Mouse (Mus musculus): ENCODE results near the gene Ercc1. TPM values are rescaled to one million over a fixed set of nuclear protein-coding genes. Genes with fewer than 3 reads are reported as not detected.

The Ercc1 gene
- polyA plus RNA-seq, 1 experiment from 2014 or later = 105 TPM

- no peaks in the 10 kb centered on the region for H3K36me3 ChIP-seq
- H3K27ac ChIP-seq = no peak overlapping the region
- peaks cover 80% of the 10 kb centered on the region for H3K27me3 ChIP-seq
- H3K9ac ChIP-seq (replicated peaks) = no peak overlapping the region
- no peak overlapping the region for H3K4me3 ChIP-seq (replicated peaks)
- peaks cover 22% of the 10 kb centered on the region for H3K4me1 ChIP-seq (replicated peaks)
- H3K4me2 ChIP-seq = no peak overlapping the region
- peaks cover 8% of the 10 kb centered on the region for H3K9me3 ChIP-seq
- WGBS = 78% methylated on average over 9 of the region's 9 CpGs
- no peak for ATAC-seq (ENCODE audit: insufficient number of reproducible peaks, insufficient read depth, low FRiP score, low TSS enrichment, low read depth)
These were observed 58.0 kb downstream of the Ercc1 start for GRCm38 (mm10) chr7:19402535-19403112.

- H3K4me1 ChIP-seq (replicated peaks) = peaks cover 22% of the 10 kb centered on the region
- no peaks in the 10 kb centered on the region for H3K36me3 ChIP-seq
- peaks cover 78% of the 10 kb centered on the region for H3K27me3 ChIP-seq
- H3K27ac ChIP-seq = no peak within 1 kb of the TSS
- under 1% methylated on average over 62 of the region's 62 CpGs for WGBS
- H3K4me2 ChIP-seq = peak within 1 kb of the TSS; percentile 98
- H3K4me3 ChIP-seq (replicated peaks) = peak within 1 kb of the TSS; percentile 69
- H3K9ac ChIP-seq (replicated peaks) = peak within 1 kb of the TSS; percentile 58
- no peak for ATAC-seq (ENCODE audit: insufficient number of reproducible peaks, insufficient read depth, low FRiP score, low TSS enrichment, low read depth)
- H3K9me3 ChIP-seq = peaks cover 8% of the 10 kb centered on the region
These were observed 59.2 kb downstream of the Ercc1 start, which contains the start of gene Klc3 for GRCm38 (mm10) chr7:19403731-19404296. Gene Klc3 (minus strand): TSS chr7:19404104.

- Histone ChIP-seq H3K36me3 (no peaks in the 10 kb centered on the region), H3K27me3 (peaks cover 73% of the 10 kb centered on the region), H3K4me2 (peak within 1 kb of the TSS; percentile 98), H3K9me3 (peaks cover 8% of the 10 kb centered on the region), H3K27ac (no peak within 1 kb of the TSS), H3K9ac (replicated peaks) (peak within 1 kb of the TSS; percentile 58), H3K4me1 (replicated peaks) (peaks cover 17% of the 10 kb centered on the region), H3K4me3 (replicated peaks) (peak within 1 kb of the TSS; percentile 69)
- WGBS = 56% methylated on average over 7 of the region's 7 CpGs
- ATAC-seq (ENCODE audit: insufficient number of reproducible peaks, insufficient read depth, low FRiP score, low TSS enrichment, low read depth) = no peak
These were observed 59.9 kb downstream of the Ercc1 start, which contains the start of gene Ckm for GRCm38 (mm10) chr7:19404476-19404875. Gene Ckm (plus strand): TSS chr7:19404776.

GRCm38 (mm10) chr7:19405417-19405816 lies 60.8 kb downstream of the Ercc1 start:
- H3K27ac ChIP-seq = no peak overlapping the region
- no peak overlapping the region for H3K9ac ChIP-seq (replicated peaks)
- peaks cover 8% of the 10 kb centered on the region for H3K9me3 ChIP-seq
- no peak overlapping the region for H3K4me3 ChIP-seq (replicated peaks)
- WGBS = 4% methylated on average over 19 of the region's 19 CpGs
- peaks cover 66% of the 10 kb centered on the region for H3K27me3 ChIP-seq
- no peak for ATAC-seq (ENCODE audit: insufficient number of reproducible peaks, insufficient read depth, low FRiP score, low TSS enrichment, low read depth)
- peak overlapping the region; percentile 30; the same call in 1 of the 2 replicates for H3K4me2 ChIP-seq
- H3K4me1 ChIP-seq (replicated peaks) = peaks cover 17% of the 10 kb centered on the region
- no peaks in the 10 kb centered on the region for H3K36me3 ChIP-seq

MicroRNA genes within 50 kb of the gene (microRNA counts, 519-probe panel; counts per million panel counts)
- microRNA mmu-miR-343 = not detected

Small RNA genes lying within 50 kb of the gene (microRNA-seq; reads per million reads assigned to microRNA genes)
- not detected for gene Mir343

Other genes with a start within 250 kb of the Ercc1 start
- 3.3 and 3.5 TPM in 2 replicates for gene Gm4969, start 226.4 kb upstream of the Ercc1 start, polyA plus RNA-seq (2016; fragmentation: Nextera tagmentation; extraction: Ambion mirVana)
- gene Fbxo46, start 224.9 kb upstream of the Ercc1 start, polyA plus RNA-seq (2016; fragmentation: Nextera tagmentation; extraction: Ambion mirVana) = 19.3 and 19.6 TPM in 2 replicates
- gene Qpctl, start 195.5 kb upstream of the Ercc1 start, polyA plus RNA-seq (2016; fragmentation: Nextera tagmentation; extraction: Ambion mirVana) = 15.9 and 17.2 TPM in 2 replicates
- gene Snrpd2, start 195.1 kb upstream of the Ercc1 start, polyA plus RNA-seq (2016; fragmentation: Nextera tagmentation; extraction: Ambion mirVana) = 161 and 170 TPM in 2 replicates
- gene Gipr, start 178.7 kb upstream of the Ercc1 start, polyA plus RNA-seq (2016; fragmentation: Nextera tagmentation; extraction: Ambion mirVana) = 0.18 and 0.36 TPM in 2 replicates
- gene Eml2, start 168.4 kb upstream of the Ercc1 start, polyA plus RNA-seq (2016; fragmentation: Nextera tagmentation; extraction: Ambion mirVana) = 3.9 and 5.9 TPM in 2 replicates
- 4.4 and 5.7 TPM in 2 replicates for gene Gpr4, start 132.2 kb upstream of the Ercc1 start, polyA plus RNA-seq (2016; fragmentation: Nextera tagmentation; extraction: Ambion mirVana)
- 38.7 and 39.5 TPM in 2 replicates for gene Opa3, start 116.4 kb upstream of the Ercc1 start, polyA plus RNA-seq (2016; fragmentation: Nextera tagmentation; extraction: Ambion mirVana)
- 66.4 and 68.8 TPM in 2 replicates for gene Vasp, start 73.0 kb upstream of the Ercc1 start, polyA plus RNA-seq (2016; fragmentation: Nextera tagmentation; extraction: Ambion mirVana)
- not detected in 2 replicates for gene Ppm1n, start 64.7 kb upstream of the Ercc1 start, polyA plus RNA-seq (2016; fragmentation: Nextera tagmentation; extraction: Ambion mirVana)
- 12.4 and 12.8 TPM in 2 replicates for gene Rtn2, start 62.2 kb upstream of the Ercc1 start, polyA plus RNA-seq (2016; fragmentation: Nextera tagmentation; extraction: Ambion mirVana)
- gene Fosb, start 34.7 kb upstream of the Ercc1 start, polyA plus RNA-seq (2016; fragmentation: Nextera tagmentation; extraction: Ambion mirVana) = 0.18 and 0.20 TPM in 2 replicates
- gene Cd3eap, start 14.7 kb downstream of the Ercc1 start, polyA plus RNA-seq (2016; fragmentation: Nextera tagmentation; extraction: Ambion mirVana) = 28.4 TPM in 2 replicates
- 7.1 and 9.3 TPM in 2 replicates for gene Ppp1r13l, start 15.0 kb downstream of the Ercc1 start, polyA plus RNA-seq (2016; fragmentation: Nextera tagmentation; extraction: Ambion mirVana)
- gene Ercc2, start 37.2 kb downstream of the Ercc1 start, polyA plus RNA-seq (2016; fragmentation: Nextera tagmentation; extraction: Ambion mirVana) = 22.9 and 23.8 TPM in 2 replicates
- 6.7 and 7.8 TPM in 2 replicates for gene Klc3, start 59.3 kb downstream of the Ercc1 start, polyA plus RNA-seq (2016; fragmentation: Nextera tagmentation; extraction: Ambion mirVana)
- 0.25 and 0.42 TPM in 2 replicates for gene Ckm, start 60.0 kb downstream of the Ercc1 start, polyA plus RNA-seq (2016; fragmentation: Nextera tagmentation; extraction: Ambion mirVana)
- gene Mark4, start 114.0 kb downstream of the Ercc1 start, polyA plus RNA-seq (2016; fragmentation: Nextera tagmentation; extraction: Ambion mirVana) = 13.5 and 13.6 TPM in 2 replicates
- gene Exoc3l2, start 118.6 kb downstream of the Ercc1 start, polyA plus RNA-seq (2016; fragmentation: Nextera tagmentation; extraction: Ambion mirVana) = 1.5 and 1.8 TPM in 2 replicates
- gene Bloc1s3, start 163.6 kb downstream of the Ercc1 start, polyA plus RNA-seq (2016; fragmentation: Nextera tagmentation; extraction: Ambion mirVana) = 3.6 and 4.1 TPM in 2 replicates
- gene Trappc6a, start 163.6 kb downstream of the Ercc1 start, polyA plus RNA-seq (2016; fragmentation: Nextera tagmentation; extraction: Ambion mirVana) = 79.4 and 80.0 TPM in 2 replicates
- 0.14 TPM in 1 of 2 replicates, not detected in the other for gene Nkpd1, start 173.1 kb downstream of the Ercc1 start, polyA plus RNA-seq (2016; fragmentation: Nextera tagmentation; extraction: Ambion mirVana)
- 33.2 and 39.7 TPM in 2 replicates for gene Ppp1r37, start 218.3 kb downstream of the Ercc1 start, polyA plus RNA-seq (2016; fragmentation: Nextera tagmentation; extraction: Ambion mirVana)
- gene Zfp296, start 232.5 kb downstream of the Ercc1 start, polyA plus RNA-seq (2016; fragmentation: Nextera tagmentation; extraction: Ambion mirVana) = 0.38 and 0.61 TPM in 2 replicates
- 167 and 170 TPM in 2 replicates for gene Gemin7, start 232.8 kb downstream of the Ercc1 start, polyA plus RNA-seq (2016; fragmentation: Nextera tagmentation; extraction: Ambion mirVana)